Mouse (Mus musculus) kidney, adult 2 months (tissue): ENCODE measurements around the gene Klhl21.

Experiments
- CTCF ChIP-seq: fragments of 200-500 bp; conservative IDR thresholded peaks from 2 replicates; pipeline ENCODE4 v1.5.1; 2011; ENCODE audit warnings: low read depth, mild to moderate bottlenecking, control low read depth, low read length, moderate library complexity, mixed read lengths; ENCODE audit not compliant: insufficient read depth, insufficient read length
- POLR2A ChIP-seq: fragments of 200-500 bp; IDR thresholded peaks from one replicate; pipeline ENCODE4 v1.6.1; 2011; ENCODE audit warnings: low read depth, low read length, control low read depth

DNA sequence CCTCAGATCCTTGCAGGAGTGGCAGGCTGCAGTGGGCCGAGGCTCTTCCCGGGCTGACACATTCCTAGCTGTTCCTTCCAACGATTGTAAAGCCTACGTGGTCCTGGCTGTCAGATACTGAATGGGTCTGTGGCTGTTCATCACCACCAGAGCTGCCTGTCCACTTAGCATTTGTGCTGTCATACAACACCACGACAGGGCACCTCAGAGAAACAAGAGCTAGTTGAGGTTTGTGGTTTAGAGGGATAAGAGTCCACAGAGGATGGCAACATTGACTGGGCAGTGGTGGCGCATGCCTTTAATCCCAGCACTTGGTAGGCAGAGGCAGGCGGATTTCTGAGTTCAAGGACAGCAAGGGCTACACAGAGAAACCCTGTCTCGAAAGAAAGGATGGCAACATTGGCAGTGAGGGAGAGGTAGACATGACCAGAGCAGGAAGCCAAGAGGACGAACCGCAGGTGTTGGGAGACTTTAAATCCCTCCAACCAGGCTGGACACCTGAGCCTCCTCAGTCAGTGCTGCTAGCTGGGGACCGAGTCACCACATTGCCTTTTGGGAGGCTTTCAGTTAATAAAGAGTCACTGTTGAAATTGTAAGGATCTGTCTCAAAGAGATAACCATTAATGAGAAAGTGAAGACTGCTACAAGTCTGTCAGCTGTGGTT is 48.6 kb upstream of the Klhl21 start:
- TF ChIP-seq CTCF (no peak), POLR2A (no peak)
